Mouse (Mus musculus) CH12.LX (cell line): ENCODE measurements around the gene Arf4. TPM values are rescaled to one million over a fixed set of nuclear protein-coding genes. Genes with fewer than 3 reads are reported as not detected.

ENCODE experiments used
- DNase-seq: peaks from one replicate; pipeline ENCODE4 v3.0.0-alpha.2; 2013; ENCODE audit errors: extremely low read depth
- H3K27ac ChIP-seq: 2 replicates; pipeline ENCODE4 v1.5.1; 2012; ENCODE audit warnings: low read depth, mild to moderate bottlenecking, control low read depth, moderate library complexity; ENCODE audit not compliant: insufficient read depth
- H3K27me3 ChIP-seq: replicated peaks from 2 replicates; pipeline ENCODE3; 2012; ENCODE audit warnings: inconsistent platforms
- H3K36me3 ChIP-seq, 2 experiments: replicated peaks in 1 of 2; 2 replicates each; pipeline versions ENCODE3 to v1.6.1; 2012; ENCODE audit warnings: inconsistent platforms in 1 of 2, low read length in 1 of 2, mild to moderate bottlenecking in 1 of 2, mixed read lengths in 1 of 2, moderate library complexity in 1 of 2; ENCODE audit not compliant: control insufficient read depth in 1 of 2, insufficient read depth in 1 of 2
- H3K4me1 ChIP-seq, 2 experiments: 2 replicates each; pipeline ENCODE4 v1.6.1; 2012; ENCODE audit warnings: inconsistent platforms in 1 of 2, moderate library complexity in 1 of 2; ENCODE audit not compliant: insufficient read depth in 2 of 2, control insufficient read depth in 1 of 2
- H3K4me2 ChIP-seq: 2 replicates; pipeline ENCODE4 v1.6.1; 2012; ENCODE audit warnings: low read depth, mild to moderate bottlenecking, control low read depth; ENCODE audit not compliant: poor library complexity, insufficient read depth, severe bottlenecking
- H3K4me3 ChIP-seq, 3 experiments: fragments of 150-350 bp in 1 of 3; sonication (generic) in 1 of 3; replicated peaks in 1 of 3; 2 replicates each; pipeline versions ENCODE3 to v1.5.1; 2011 to 2012; ENCODE audit warnings: low read depth in 2 of 3, low read length in 2 of 3, mild to moderate bottlenecking in 2 of 3, moderate library complexity in 2 of 3, control low read depth in 1 of 3, improper control_type of control experiment in 1 of 3, inconsistent platforms in 1 of 3, mixed read lengths in 1 of 3; ENCODE audit not compliant: poor library complexity in 1 of 3
- H3K79me2 ChIP-seq: replicated peaks from 2 replicates; pipeline ENCODE4 v1.6.1; 2012; ENCODE audit warnings: mild to moderate bottlenecking, moderate library complexity; ENCODE audit not compliant: control insufficient read depth, poor library complexity, insufficient read depth, severe bottlenecking; ENCODE audit errors: extremely low read depth
- H3K9ac ChIP-seq: 2 replicates; pipeline ENCODE4 v1.6.1; 2012; ENCODE audit warnings: low read depth, mild to moderate bottlenecking, control low read depth, moderate library complexity; ENCODE audit not compliant: insufficient read depth
- H3K9me3 ChIP-seq: replicated peaks from 2 replicates; pipeline ENCODE3; 2012; ENCODE audit warnings: low read length, inconsistent platforms, mixed read lengths
- BHLHE40 ChIP-seq: IDR thresholded peaks from 2 replicates; pipeline ENCODE4 v1.6.1; 2011; ENCODE audit warnings: mild to moderate bottlenecking, low read depth, low read length, improper control_type of control experiment
- CHD1 ChIP-seq: IDR thresholded peaks from 2 replicates; pipeline ENCODE4 v1.6.1; 2012; ENCODE audit warnings: low read depth, low read length, improper control_type of control experiment, inconsistent platforms
- CHD2 ChIP-seq: IDR thresholded peaks from 2 replicates; pipeline ENCODE4 v1.6.1; 2011; ENCODE audit warnings: low read length, improper control_type of control experiment
- CTCF ChIP-seq, 2 experiments: IDR thresholded peaks in 1 of 2; conservative IDR thresholded peaks in 1 of 2; 2 replicates each; pipeline ENCODE4 v1.5.1; 2011 to 2012; ENCODE audit warnings: low read depth in 2 of 2, low read length in 2 of 2, improper control_type of control experiment in 1 of 2, inconsistent platforms in 1 of 2, mild to moderate bottlenecking in 1 of 2, moderate library complexity in 1 of 2
- E2F4 ChIP-seq: IDR thresholded peaks from 2 replicates; pipeline ENCODE4 v1.6.1; 2011; ENCODE audit warnings: low read depth, low read length, improper control_type of control experiment; ENCODE audit not compliant: insufficient replicate concordance
- ELF1 ChIP-seq: IDR thresholded peaks from 2 replicates; pipeline ENCODE4 v1.6.1; 2014; ENCODE audit warnings: low read depth, mild to moderate bottlenecking, inconsistent platforms, low read length, improper control_type of control experiment
- EP300 ChIP-seq: IDR thresholded peaks from 2 replicates; pipeline ENCODE4 v1.6.1; 2011; ENCODE audit warnings: low read length, improper control_type of control experiment
- ETS1 ChIP-seq: conservative IDR thresholded peaks from 2 replicates; pipeline ENCODE4 v1.6.1; 2012; ENCODE audit warnings: low read depth, mild to moderate bottlenecking, inconsistent platforms, low read length, improper control_type of control experiment, moderate library complexity
- GABPA ChIP-seq: IDR thresholded peaks from 2 replicates; pipeline ENCODE4 v1.6.1; 2012; ENCODE audit warnings: low read depth, low read length, improper control_type of control experiment, inconsistent platforms; ENCODE audit not compliant: insufficient replicate concordance
- HCFC1 ChIP-seq: IDR thresholded peaks from 2 replicates; pipeline ENCODE4 v1.6.1; 2012; ENCODE audit warnings: low read depth, mild to moderate bottlenecking, inconsistent platforms, low read length, improper control_type of control experiment
- IRF4 ChIP-seq: IDR thresholded peaks from 2 replicates; pipeline ENCODE4 v1.6.1; 2014; ENCODE audit warnings: low read depth, mild to moderate bottlenecking, inconsistent platforms, low read length, improper control_type of control experiment
- JUN ChIP-seq: IDR thresholded peaks from 2 replicates; pipeline ENCODE4 v1.6.1; 2011; ENCODE audit warnings: low read depth, mild to moderate bottlenecking, low read length, improper control_type of control experiment, moderate library complexity; ENCODE audit not compliant: insufficient read depth
- JUND ChIP-seq: conservative IDR thresholded peaks from 2 replicates; pipeline ENCODE4 v1.6.1; 2011; ENCODE audit warnings: low read depth, low read length, improper control_type of control experiment
- KAT2A ChIP-seq: IDR thresholded peaks from 2 replicates; pipeline ENCODE4 v1.6.1; 2012; ENCODE audit warnings: low read length, improper control_type of control experiment, inconsistent platforms; ENCODE audit not compliant: insufficient replicate concordance
- MAFK ChIP-seq: IDR thresholded peaks from 2 replicates; pipeline ENCODE4 v1.6.1; 2011; ENCODE audit warnings: low read length, improper control_type of control experiment; ENCODE audit not compliant: insufficient replicate concordance
- MAX ChIP-seq: IDR thresholded peaks from 2 replicates; pipeline ENCODE4 v1.6.1; 2011; ENCODE audit warnings: low read length, improper control_type of control experiment
- MEF2A ChIP-seq: IDR thresholded peaks from 2 replicates; pipeline ENCODE4 v1.6.1; 2014; ENCODE audit warnings: low read depth, mild to moderate bottlenecking, inconsistent platforms, low read length, improper control_type of control experiment, borderline replicate concordance
- MXI1 ChIP-seq: IDR thresholded peaks from 2 replicates; pipeline ENCODE4 v1.6.1; 2011; ENCODE audit warnings: mild to moderate bottlenecking, low read depth, low read length, improper control_type of control experiment
- MYC ChIP-seq: IDR thresholded peaks from 2 replicates; pipeline ENCODE4 v1.6.1; 2011; ENCODE audit warnings: low read depth, mild to moderate bottlenecking, improper control_type of control experiment, low read length
- NELFE ChIP-seq: IDR thresholded peaks from 2 replicates; pipeline ENCODE4 v1.6.1; 2011; ENCODE audit warnings: low read depth, low read length, improper control_type of control experiment
- NRF1 ChIP-seq: IDR thresholded peaks from 2 replicates; pipeline ENCODE4 v1.6.1; 2014; ENCODE audit warnings: low read depth, mild to moderate bottlenecking, inconsistent platforms, low read length, improper control_type of control experiment, moderate library complexity
- PAX5 ChIP-seq: IDR thresholded peaks from 2 replicates; pipeline ENCODE4 v1.6.1; 2012; ENCODE audit warnings: low read length, inconsistent platforms, mixed read lengths
- POLR2A ChIP-seq: IDR thresholded peaks from 2 replicates; pipeline ENCODE4 v1.6.1; 2011; ENCODE audit warnings: low read depth, mild to moderate bottlenecking, improper control_type of control experiment, low read length
- POLR2AphosphoS2 ChIP-seq: IDR thresholded peaks from 2 replicates; pipeline ENCODE4 v1.6.1; 2011; ENCODE audit warnings: low read depth, low read length, improper control_type of control experiment
- RAD21 ChIP-seq: IDR thresholded peaks from 2 replicates; pipeline ENCODE4 v1.6.1; 2011; ENCODE audit warnings: low read depth, mild to moderate bottlenecking, low read length, improper control_type of control experiment, moderate library complexity
- RCOR1 ChIP-seq: conservative IDR thresholded peaks from 2 replicates; pipeline ENCODE4 v1.6.1; 2012; ENCODE audit warnings: low read depth, mild to moderate bottlenecking, inconsistent platforms, low read length, improper control_type of control experiment
- SIN3A ChIP-seq: IDR thresholded peaks from 2 replicates; pipeline ENCODE4 v1.6.1; 2012; ENCODE audit warnings: low read length, improper control_type of control experiment, inconsistent platforms
- SMC3 ChIP-seq: IDR thresholded peaks from 2 replicates; pipeline ENCODE4 v1.6.1; 2011; ENCODE audit warnings: low read depth, low read length, improper control_type of control experiment
- TBP ChIP-seq: conservative IDR thresholded peaks from 2 replicates; pipeline ENCODE4 v1.6.1; 2011; ENCODE audit warnings: low read depth, low read length, improper control_type of control experiment
- TCF12 ChIP-seq: IDR thresholded peaks from 2 replicates; pipeline ENCODE4 v1.6.1; 2014; ENCODE audit warnings: low read depth, mild to moderate bottlenecking, inconsistent platforms, low read length, improper control_type of control experiment
- UBTF ChIP-seq: IDR thresholded peaks from 2 replicates; pipeline ENCODE4 v1.6.1; 2012; ENCODE audit warnings: low read depth, mild to moderate bottlenecking, inconsistent platforms, low read length, improper control_type of control experiment, moderate library complexity
- USF1 ChIP-seq: IDR thresholded peaks from 2 replicates; pipeline ENCODE4 v1.6.1; 2014; ENCODE audit warnings: low read depth, mild to moderate bottlenecking, inconsistent platforms, low read length, improper control_type of control experiment
- ZC3H11A ChIP-seq: IDR thresholded peaks from 2 replicates; pipeline ENCODE4 v1.6.1; 2012; ENCODE audit warnings: low read depth, mild to moderate bottlenecking, inconsistent platforms, low read length, improper control_type of control experiment
- ZKSCAN1 ChIP-seq: IDR thresholded peaks from 2 replicates; pipeline ENCODE4 v1.6.1; 2012; ENCODE audit warnings: low read depth, inconsistent platforms, low read length, improper control_type of control experiment, borderline replicate concordance
- ZMIZ1 ChIP-seq: IDR thresholded peaks from 2 replicates; pipeline ENCODE4 v1.6.1; 2012; ENCODE audit warnings: low read depth, mild to moderate bottlenecking, inconsistent platforms, low read length, improper control_type of control experiment
- ZNF384 ChIP-seq: IDR thresholded peaks from 2 replicates; pipeline ENCODE4 v1.6.1; 2012; ENCODE audit warnings: low read depth, low read length, improper control_type of control experiment, inconsistent platforms
- dilution Hi-C: fragments of 300-500 bp; cut with MboI; formaldehyde crosslinking; loops from 2 replicates; pipeline ENCODE4 v1.14.3; 2020; ENCODE audit warnings: low sequenced_read_pairs; ENCODE audit not compliant: extremely low pct_unique_long_range_greater_than_20kb, extremely low pct_ligation_motif_present
- in situ Hi-C: fragments of 300-500 bp; cut with MboI; formaldehyde crosslinking; loops from 3 replicates; pipeline ENCODE4 v1.14.3; 2019; ENCODE audit warnings: low sequenced_read_pairs, low pct_ligation_motif_present, low pct_unique_long_range_greater_than_20kb, mixed read lengths
- polyA plus RNA-seq: library from polyadenylated mRNA; unstranded; fragments of >175 nt; gene quantifications from 2 replicates; pipeline ENCODE4 v1.2.1, GENCODE M21; 2012; ENCODE audit warnings: low read depth; ENCODE audit not compliant: insufficient read length
- total RNA-seq, 2 experiments: library from RNA; depleted of rRNA; stranded (reverse); fragments of 300-350 nt in 1 of 2; fragments of >200 nt in 1 of 2; gene quantifications; 2 replicates each; pipeline ENCODE4 v1.2.3; 2012 to 2014

The Arf4 gene
- total RNA-seq (2012; rRNA removed) (43.3 and 50.7 TPM in 2 replicates), total RNA-seq (2014; rRNA removed) (66.6 and 74.2 TPM in 2 replicates), polyA plus RNA-seq (84.0 and 86.4 TPM in 2 replicates)

GRCm38 (mm10) chr14:26637851-26638707 is at the start of gene Arf4:
Gene Arf4 (plus strand): TSS chr14:26638074.
- dilution Hi-C loops (no loop called here), in situ Hi-C loops (no loop called here)
- Histone ChIP-seq H3K4me3 (peak within 1 kb of the TSS; percentile 65 to 95 (median 84)), H3K79me2 (peaks cover 48% of the 10 kb centered on the region), H3K9me3 (no peaks in the 10 kb centered on the region), H3K4me1 (peaks cover 1 to 29% of the 10 kb centered on the region in 2 experiments; a peak in 3 of 4 replicates), H3K36me3 (peaks cover 0 to 2% of the 10 kb centered on the region in 2 experiments), H3K9ac (peak within 1 kb of the TSS; percentile 96), H3K4me2 (peak within 1 kb of the TSS; percentile 82), H3K27ac (peak within 1 kb of the TSS; percentile 67), H3K27me3 (no peaks in the 10 kb centered on the region)
- peak; percentile 99 for DNase-seq
- TF ChIP-seq ZNF384 (no peak), ZKSCAN1 (no peak), RCOR1 (no peak), ETS1 (peak; percentile 8), MAFK (no peak), CTCF (conservative IDR thresholded peaks at IDR 0.05 in 1 of 2, IDR thresholded peaks at IDR 0.05 in 1 of 2; ENCODE audit: low read depth in 2 of 2, low read length in 2 of 2) (no peak), EP300 (no peak), MXI1 (peak; percentile 58), ZMIZ1 (peak; percentile 96), MYC (no peak), IRF4 (peak; percentile 49; the same call in 1 of the 2 replicates), SIN3A (peak; percentile 77), ZC3H11A (no peak), BHLHE40 (peak; percentile 13; the same call in 1 of the 2 replicates), KAT2A (peak; percentile 85; the same call in 1 of the 2 replicates), MEF2A (peak; percentile 70; the same call in 1 of the 2 replicates), E2F4 (no peak), USF1 (no peak), MAX (no peak; the same call in 1 of the 2 replicates), HCFC1 (peak; percentile 89), POLR2AphosphoS2 (peak; percentile 91), POLR2A (peak; percentile 92), TBP (peak; percentile 92), CHD2 (peak; percentile 77; the same call in 1 of the 2 replicates), SMC3 (no peak), UBTF (no peak), ELF1 (peak; percentile 96), CHD1 (no peak), TCF12 (peak; percentile 72), JUN (no peak), RAD21 (no peak), NRF1 (peak; percentile 94), NELFE (peak; percentile 73), GABPA (peak; percentile 22; the same call in 1 of the 2 replicates), JUND (no peak), PAX5 (no peak)
